Mouse (Mus musculus) limb, embryonic 11.5 days (tissue): Measurements from ENCODE around the gene Klf11. TPM values are rescaled to one million over a fixed set of nuclear protein-coding genes. Genes with fewer than 3 reads are reported as not detected.

Experiments used
- ATAC-seq: fragments of 200-750 bp; cut with Nextera tagmentation; 2 replicates; pipeline ENCODE4 v1.8.0; 2017; ENCODE audit warnings: low read depth; ENCODE audit not compliant: insufficient number of reproducible peaks, low FRiP score, low TSS enrichment
- DNase-seq: peaks from one replicate; pipeline ENCODE4 v3.0.0-alpha.2; 2015; ENCODE audit warnings: low spot score
- H3K27ac ChIP-seq: fragments of 300-500 bp; sonication (generic); replicated peaks from 2 replicates; pipeline ENCODE4 v1.5.1; 2014; ENCODE audit warnings: low read depth, mild to moderate bottlenecking, low read length
- H3K27me3 ChIP-seq: fragments of 300-500 bp; sonication (generic); 2 replicates; pipeline ENCODE4 v1.6.1; 2014; ENCODE audit warnings: mild to moderate bottlenecking, low read length, mixed read lengths; ENCODE audit not compliant: control insufficient read depth, insufficient read depth
- H3K36me3 ChIP-seq: fragments of 300-500 bp; sonication (generic); 2 replicates; pipeline ENCODE4 v1.6.1; 2014; ENCODE audit warnings: mild to moderate bottlenecking, low read length, moderate library complexity, mixed read lengths; ENCODE audit not compliant: control insufficient read depth, insufficient read depth
- H3K4me1 ChIP-seq: fragments of 300-500 bp; sonication (generic); 2 replicates; pipeline ENCODE4 v1.6.1; 2014; ENCODE audit warnings: low read length, mixed read lengths; ENCODE audit not compliant: control insufficient read depth, insufficient read depth
- H3K4me2 ChIP-seq: fragments of 300-500 bp; sonication (generic); 2 replicates; pipeline ENCODE4 v1.6.1; 2014; ENCODE audit warnings: low read depth, mild to moderate bottlenecking, moderate library complexity; ENCODE audit not compliant: severe bottlenecking
- H3K4me3 ChIP-seq: fragments of 300-500 bp; sonication (generic); 2 replicates; pipeline ENCODE4 v1.5.1; 2014; ENCODE audit warnings: low read depth, low read length
- H3K9ac ChIP-seq: fragments of 300-500 bp; sonication (generic); 2 replicates; pipeline ENCODE4 v1.6.1; 2014; ENCODE audit warnings: mild to moderate bottlenecking, low read length
- H3K9me3 ChIP-seq: fragments of 300-500 bp; sonication (generic); 2 replicates; pipeline ENCODE4 v1.6.1; 2016; ENCODE audit warnings: low read length; ENCODE audit not compliant: control insufficient read depth
- WGBS: fragments of 180-500 bp; shearing (Covaris S2); extraction: QIAGEN DNeasy Blood & Tissue Kit; methylation state at CpG from one replicate; pipeline ENCODE4 v1.1.7; 2014; 5-methylcytosine and 5-hydroxymethylcytosine counted together
- polyA plus RNA-seq: library from polyadenylated mRNA; unstranded; fragments of >200 nt; fragmentation: Nextera tagmentation; extraction: Ambion mirVana; gene quantifications from 2 replicates; pipeline ENCODE4 v1.2.1, GENCODE M21; 2014

Gene Klf11
- polyA plus RNA-seq, 1 experiment from 2014 or later, result 10.8 TPM

GRCm38 (mm10) chr12:24659923-24660322, 8.8 kb downstream of the Klf11 start:
- Histone ChIP-seq H3K4me2 (no peak overlapping the region), H3K27me3 (no peaks in the 10 kb centered on the region), H3K36me3 (peaks cover 7% of the 10 kb centered on the region; the same call in 1 of the 2 replicates), H3K9ac (no peak overlapping the region), H3K9me3 (no peaks in the 10 kb centered on the region), H3K4me3 (no peak overlapping the region), H3K4me1 (no peaks in the 10 kb centered on the region), H3K27ac (no peak overlapping the region)
- WGBS, result 93% methylated on average over 9 of the region's 9 CpGs
- no peak for DNase-seq
- no peak for ATAC-seq

- Histone ChIP-seq H3K9me3 (no peaks in the 10 kb centered on the region), H3K36me3 (peaks cover 5% of the 10 kb centered on the region; the same call in 1 of the 2 replicates), H3K4me1 (no peaks in the 10 kb centered on the region), H3K27ac (no peak overlapping the region), H3K27me3 (no peaks in the 10 kb centered on the region), H3K9ac (no peak overlapping the region), H3K4me2 (no peak overlapping the region), H3K4me3 (no peak overlapping the region)
- WGBS, result 89% methylated on average over 4 of the region's 4 CpGs
- DNase-seq, result no peak
- no peak for ATAC-seq
Measured at GRCm38 (mm10) chr12:24661100-24661499, 10.0 kb downstream of the Klf11 start.

GRCm38 (mm10) chr12:24662131-24662530, 11.1 kb downstream of the Klf11 start:
- Histone ChIP-seq H3K4me3 (no peak overlapping the region), H3K36me3 (peaks cover 5% of the 10 kb centered on the region; the same call in 1 of the 2 replicates), H3K4me2 (no peak overlapping the region), H3K9me3 (no peaks in the 10 kb centered on the region), H3K27me3 (no peaks in the 10 kb centered on the region), H3K9ac (no peak overlapping the region), H3K4me1 (no peaks in the 10 kb centered on the region), H3K27ac (no peak overlapping the region)
- 83% methylated on average over 5 of the region's 5 CpGs for WGBS
- DNase-seq (no peak), ATAC-seq (no peak)

- DNase-seq (no peak), ATAC-seq (no peak)
- 13% methylated on average over 9 of the region's 9 CpGs for WGBS
- Histone ChIP-seq H3K4me3 (peak overlapping the region; percentile 50), H3K27me3 (peaks cover 25% of the 10 kb centered on the region), H3K4me1 (no peaks in the 10 kb centered on the region; the same call in 1 of the 2 replicates), H3K4me2 (peak overlapping the region; percentile 96; the same call in 1 of the 2 replicates), H3K9ac (no peak overlapping the region), H3K9me3 (no peaks in the 10 kb centered on the region), H3K36me3 (no peaks in the 10 kb centered on the region), H3K27ac (no peak overlapping the region)
Measured at GRCm38 (mm10) chr12:24680096-24680491, 29.0 kb downstream of the Klf11 start.

- 2% methylated on average over 57 of the region's 61 CpGs for WGBS
- Histone ChIP-seq H3K4me2 (peak overlapping the region; percentile 96), H3K27me3 (peaks cover 25% of the 10 kb centered on the region), H3K9me3 (no peaks in the 10 kb centered on the region), H3K36me3 (no peaks in the 10 kb centered on the region), H3K4me3 (peak overlapping the region; percentile 50), H3K9ac (peak overlapping the region; percentile 65), H3K27ac (no peak overlapping the region), H3K4me1 (no peaks in the 10 kb centered on the region; the same call in 1 of the 2 replicates)
- DNase-seq (peak; percentile 52), ATAC-seq (0 out of 2 replicates have a peak, but pooled peaks have one; percentile 48)
Measured at GRCm38 (mm10) chr12:24680492-24681285, 29.6 kb downstream of the Klf11 start.

- Histone ChIP-seq H3K36me3 (no peaks in the 10 kb centered on the region), H3K9ac (peak within 1 kb of the TSS; percentile 65), H3K4me2 (peak within 1 kb of the TSS; percentile 96), H3K4me3 (peak within 1 kb of the TSS; percentile 50), H3K9me3 (no peaks in the 10 kb centered on the region), H3K4me1 (no peaks in the 10 kb centered on the region; the same call in 1 of the 2 replicates), H3K27ac (no peak within 1 kb of the TSS), H3K27me3 (peaks cover 25% of the 10 kb centered on the region)
- DNase-seq, result no peak
- no peak for ATAC-seq
- 4% methylated on average over 20 of the region's 20 CpGs for WGBS
Measured at GRCm38 (mm10) chr12:24681286-24682023, 30.4 kb downstream of the Klf11 start, which contains the start of gene Cys1. Cys1 (minus strand) TSS chr12:24681813.

- ATAC-seq (no peak), DNase-seq (no peak)
- Histone ChIP-seq H3K9me3 (no peaks in the 10 kb centered on the region), H3K27me3 (peaks cover 25% of the 10 kb centered on the region), H3K36me3 (no peaks in the 10 kb centered on the region), H3K9ac (no peak overlapping the region), H3K4me2 (no peak overlapping the region), H3K27ac (no peak overlapping the region), H3K4me1 (no peaks in the 10 kb centered on the region; the same call in 1 of the 2 replicates), H3K4me3 (no peak overlapping the region)
- 57% methylated on average over 8 of the region's 8 CpGs for WGBS
Measured at GRCm38 (mm10) chr12:24682563-24682962, 31.5 kb downstream of the Klf11 start.

- 75% methylated on average over 7 of the region's 7 CpGs for WGBS
- Histone ChIP-seq H3K4me2 (no peak overlapping the region), H3K4me1 (no peaks in the 10 kb centered on the region; the same call in 1 of the 2 replicates), H3K27me3 (peaks cover 25% of the 10 kb centered on the region), H3K4me3 (no peak overlapping the region), H3K9me3 (no peaks in the 10 kb centered on the region), H3K9ac (no peak overlapping the region), H3K27ac (no peak overlapping the region), H3K36me3 (no peaks in the 10 kb centered on the region)
- DNase-seq, result no peak
- no peak for ATAC-seq
Measured at GRCm38 (mm10) chr12:24683461-24683860, 32.4 kb downstream of the Klf11 start.
